Mouse (Mus musculus): Measurements from ENCODE around the gene Psenen.

DNA sequence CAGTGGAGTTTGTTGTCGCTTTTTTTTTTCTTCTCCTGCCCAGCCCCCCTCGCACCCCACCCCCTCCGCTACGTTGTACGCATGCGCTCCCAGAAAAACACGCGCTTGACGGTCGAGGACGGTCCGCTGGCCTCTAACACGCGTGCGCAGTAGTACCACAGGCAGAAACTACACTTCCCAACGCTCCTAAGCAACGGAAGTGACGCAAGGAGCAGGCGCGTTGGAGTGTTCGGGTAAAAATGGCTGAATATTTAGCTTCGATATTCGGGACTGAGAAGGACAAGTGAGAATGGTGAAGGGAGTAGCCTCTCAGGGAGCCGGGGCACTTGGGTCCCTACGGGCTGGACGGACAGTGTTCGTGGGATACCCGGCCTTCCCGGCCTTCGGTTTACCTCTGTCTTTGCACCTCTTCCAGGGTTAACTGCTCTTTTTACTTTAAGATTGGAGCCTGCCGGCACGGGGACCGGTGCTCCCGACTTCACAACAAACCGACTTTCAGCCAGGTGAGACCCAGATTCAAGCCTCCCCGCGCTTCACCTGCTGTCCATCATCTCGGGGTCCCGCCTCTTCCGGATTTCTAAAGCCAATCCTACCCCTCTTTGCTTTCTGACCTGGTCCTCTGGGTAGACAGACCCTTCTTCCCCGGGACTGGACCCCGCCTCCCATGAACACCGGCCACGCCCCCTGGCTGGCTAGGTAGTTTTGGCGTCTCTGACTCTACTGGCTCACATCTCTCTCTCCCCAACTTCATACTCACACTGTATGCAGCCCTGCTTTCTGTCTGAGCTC is at the start of gene Psenen, which contains the start of the genes U2af1l4 and Gm49396:
- no peak; the same call in 1 of the 2 replicates for TF ChIP-seq POLR2A (IDR thresholded peaks at IDR 0.05; ENCODE audit: low read depth, low read length)
- TF ChIP-seq CTCF (IDR thresholded peaks at IDR 0.05; ENCODE audit: extremely low read depth, insufficient read length, insufficient replicate concordance, low read depth, low read length): no peak
